Mouse (Mus musculus) liver, postnatal 0 days (tissue): Measurements from ENCODE around the gene Sptssa.

Source experiments
- CTCF ChIP-seq: sonication (generic); IDR thresholded peaks from 2 replicates; pipeline ENCODE4 v1.5.1; 2016; ENCODE audit warnings: antibody characterized with exemption, low read depth
- EP300 ChIP-seq: IDR thresholded peaks from 2 replicates; pipeline ENCODE4 v1.6.1; 2016; ENCODE audit warnings: antibody characterized with exemption, low read depth, mild to moderate bottlenecking

DNA sequence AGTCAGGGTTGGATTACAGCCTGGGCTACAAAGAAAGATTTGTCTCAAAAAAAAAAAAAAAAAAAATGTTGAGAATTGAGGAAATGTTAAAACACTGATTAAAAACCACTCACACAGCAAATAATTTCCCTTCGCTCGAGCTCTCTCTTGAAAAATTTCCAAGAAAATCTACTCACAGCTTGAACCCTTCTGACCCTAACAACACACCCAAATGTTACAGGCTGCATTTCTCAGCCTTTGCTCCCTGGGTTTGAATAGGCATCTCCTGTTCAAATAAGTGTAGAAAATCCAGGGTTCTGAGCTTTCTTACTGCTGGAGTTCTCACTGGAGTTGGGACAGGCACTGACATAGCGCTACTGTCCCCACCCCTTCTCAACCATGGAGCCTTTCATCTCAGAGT is 51.2 kb downstream of the Sptssa start:
- TF ChIP-seq CTCF (no peak), EP300 (no peak)
